Mouse (Mus musculus) E14TG2a.4 (cell line): Measurements from ENCODE around the gene Ggnbp2.

ENCODE experiments used
- H3K27me3 ChIP-seq: 2 replicates; pipeline ENCODE4 v1.6.1; 2014; ENCODE audit warnings: low read length, control low read depth; ENCODE audit not compliant: insufficient read depth
- H3K36me3 ChIP-seq: 2 replicates; pipeline ENCODE4 v1.6.1; 2014; ENCODE audit warnings: low read length, control low read depth; ENCODE audit not compliant: insufficient read depth
- H3K4me1 ChIP-seq: replicated peaks from 2 replicates; pipeline ENCODE4 v1.6.1; 2014; ENCODE audit warnings: low read depth, low read length, control low read depth
- H3K4me3 ChIP-seq: replicated peaks from 2 replicates; pipeline ENCODE4 v1.5.1; 2014; ENCODE audit warnings: mild to moderate bottlenecking, low read length
- H3K9me3 ChIP-seq: 2 replicates; pipeline ENCODE4 v1.6.1; 2014; ENCODE audit warnings: low read length, control low read depth
- CTCF ChIP-seq: conservative IDR thresholded peaks from 2 replicates; pipeline ENCODE4 v1.5.1; 2014; ENCODE audit warnings: low read length
- NANOG ChIP-seq: IDR thresholded peaks from 2 replicates; pipeline ENCODE4 v1.6.1; 2014; ENCODE audit warnings: borderline replicate concordance, low read length, mixed read lengths
- POU5F1 ChIP-seq: IDR thresholded peaks from 2 replicates; pipeline ENCODE4 v1.6.1; 2014; ENCODE audit warnings: low read length, borderline replicate concordance

Ggnbp2 gene

GRCm38 (mm10) chr11:84908480-84908879, 37.9 kb upstream of the Ggnbp2 start:
- no peaks in the 10 kb centered on the region for H3K27me3 ChIP-seq

GRCm38 (mm10) chr11:84907081-84907480, 36.5 kb upstream of the Ggnbp2 start:
- Histone ChIP-seq H3K27me3 (no peaks in the 10 kb centered on the region), H3K4me1 (peaks cover 21% of the 10 kb centered on the region), H3K4me3 (no peak overlapping the region), H3K36me3 (peaks cover 100% of the 10 kb centered on the region), H3K9me3 (no peaks in the 10 kb centered on the region)
- TF ChIP-seq NANOG, result no peak
- no peak for TF ChIP-seq POU5F1
- no peak for TF ChIP-seq CTCF

More at GRCm38 (mm10) chr11:84908480-84908879, 37.9 kb upstream of the Ggnbp2 start:
- Histone ChIP-seq H3K36me3 (peaks cover 100% of the 10 kb centered on the region), H3K4me3 (no peak overlapping the region), H3K9me3 (no peaks in the 10 kb centered on the region), H3K4me1 (peaks cover 28% of the 10 kb centered on the region)
- TF ChIP-seq CTCF (no peak), NANOG (no peak), POU5F1 (no peak)

GRCm38 (mm10) chr11:84904597-84905144, 34.1 kb upstream of the Ggnbp2 start:
- TF ChIP-seq NANOG (no peak), POU5F1 (no peak), CTCF (no peak)
- no peaks in the 10 kb centered on the region for H3K9me3 ChIP-seq
- H3K27me3 ChIP-seq, result no peaks in the 10 kb centered on the region
- no peak overlapping the region for H3K4me3 ChIP-seq
- peaks cover 100% of the 10 kb centered on the region for H3K36me3 ChIP-seq
- peaks cover 21% of the 10 kb centered on the region for H3K4me1 ChIP-seq

GRCm38 (mm10) chr11:84893113-84893512, 22.5 kb upstream of the Ggnbp2 start:
- peaks cover 14% of the 10 kb centered on the region for H3K4me1 ChIP-seq
- peaks cover 88% of the 10 kb centered on the region for H3K36me3 ChIP-seq
- TF ChIP-seq NANOG (no peak), CTCF (no peak), POU5F1 (no peak)
- no peak overlapping the region for H3K4me3 ChIP-seq
- H3K9me3 ChIP-seq, result no peaks in the 10 kb centered on the region
- H3K27me3 ChIP-seq, result no peaks in the 10 kb centered on the region

GRCm38 (mm10) chr11:84891705-84892104, 21.1 kb upstream of the Ggnbp2 start:
- no peak for TF ChIP-seq CTCF
- H3K9me3 ChIP-seq, result no peaks in the 10 kb centered on the region
- no peaks in the 10 kb centered on the region for H3K27me3 ChIP-seq
- peaks cover 14% of the 10 kb centered on the region for H3K4me1 ChIP-seq
- peaks cover 87% of the 10 kb centered on the region for H3K36me3 ChIP-seq
- no peak overlapping the region for H3K4me3 ChIP-seq

- TF ChIP-seq CTCF (no peak), NANOG (no peak), POU5F1 (no peak)
- Histone ChIP-seq H3K4me1 (peaks cover 22% of the 10 kb centered on the region), H3K27me3 (no peaks in the 10 kb centered on the region), H3K4me3 (no peak overlapping the region), H3K36me3 (peaks cover 87% of the 10 kb centered on the region), H3K9me3 (no peaks in the 10 kb centered on the region)
These were observed 18.9 kb upstream of the Ggnbp2 start for GRCm38 (mm10) chr11:84889492-84889891.

GRCm38 (mm10) chr11:84888025-84888424, 17.4 kb upstream of the Ggnbp2 start:
- no peaks in the 10 kb centered on the region for H3K27me3 ChIP-seq
- no peaks in the 10 kb centered on the region for H3K9me3 ChIP-seq
- H3K4me1 ChIP-seq, result peaks cover 30% of the 10 kb centered on the region
- peaks cover 91% of the 10 kb centered on the region for H3K36me3 ChIP-seq
- H3K4me3 ChIP-seq, result no peak overlapping the region
- no peak for TF ChIP-seq NANOG
- no peak for TF ChIP-seq POU5F1
- no peak for TF ChIP-seq CTCF

GRCm38 (mm10) chr11:84886767-84887511, 16.3 kb upstream of the Ggnbp2 start:
- H3K27me3 ChIP-seq, result no peaks in the 10 kb centered on the region
- H3K9me3 ChIP-seq, result no peaks in the 10 kb centered on the region
- H3K4me1 ChIP-seq, result peaks cover 31% of the 10 kb centered on the region
- no peak for TF ChIP-seq NANOG
- no peak for TF ChIP-seq POU5F1
- no peak for TF ChIP-seq CTCF
- no peak overlapping the region for H3K4me3 ChIP-seq
- peaks cover 90% of the 10 kb centered on the region for H3K36me3 ChIP-seq
